ENCODE assay signal across 30 mouse cellular contexts in genomic region chr9:120364653-120365283, GRCm38 (mm10).
DNase-seq lines count a peak whose midpoint lies in the region; ATAC-seq and TF ChIP-seq lines count a peak whose summit lies in the region.
"Had no signal": no experiment of that assay in that cellular context is flagged by ENCODE, and none has a peak within 500 bp of the region (broad histone marks: within the 10 kb centered on the region; RNA-seq: fewer than 3 reads in every experiment).

No protein-coding gene starts in this region.

- H3K9ac ChIP-seq in heart, embryonic 16.5 days (ENCODE audit: low read length): peak overlapping the region; percentile 54
- H3K9ac ChIP-seq: embryonic facial prominence, embryonic 12.5 days; forebrain, embryonic 15.5 days; hindbrain, embryonic 14.5 days; kidney, embryonic 15.5 days; lung, embryonic 15.5 days; midbrain, embryonic 15.5 days; neural tube, embryonic 15.5 days; stomach, embryonic 15.5 days had no signal

- H3K4me1 ChIP-seq in heart, embryonic 16.5 days (ENCODE audit: control insufficient read depth, insufficient read depth, low read length): peaks cover 13% of the 10 kb centered on the region; the same call in 1 of the 2 replicates
- H3K4me1 ChIP-seq: embryonic facial prominence, embryonic 12.5 days; forebrain, embryonic 10.5 days; forebrain, embryonic 15.5 days; lung, embryonic 15.5 days; midbrain, embryonic 10.5 days; midbrain, embryonic 15.5 days; stomach, embryonic 15.5 days had no signal

- H3K4me3 ChIP-seq in layer of hippocampus, adult 2 months: peak overlapping the region; percentile 6; the same call in 1 of the 2 replicates
- H3K4me3 ChIP-seq in heart, embryonic 16.5 days (ENCODE audit: low read length): peak overlapping the region; percentile 28
- H3K4me3 ChIP-seq: embryonic facial prominence, embryonic 12.5 days; forebrain, embryonic 10.5 days; forebrain, embryonic 15.5 days; kidney, embryonic 15.5 days; lung, embryonic 15.5 days; midbrain, embryonic 10.5 days; midbrain, embryonic 15.5 days; neural tube, embryonic 15.5 days; stomach, embryonic 15.5 days had no signal

- no peaks in the 10 kb centered on the region for H3K9me3 ChIP-seq in heart, embryonic 16.5 days (replicated peaks; ENCODE audit: control insufficient read depth, low read length)
- H3K9me3 ChIP-seq: embryonic facial prominence, embryonic 12.5 days; forebrain, embryonic 10.5 days; forebrain, embryonic 15.5 days; kidney, embryonic 15.5 days; lung, embryonic 15.5 days; midbrain, embryonic 10.5 days; midbrain, embryonic 15.5 days; neural tube, embryonic 15.5 days; stomach, embryonic 15.5 days had no signal

- 0 out of 2 replicates have a peak, but pooled peaks have one; percentile 4 for ATAC-seq in frontal cortex, adult (ENCODE audit: low TSS enrichment)
- no peak; the same call in 1 of the 2 replicates for ATAC-seq in heart, embryonic 16.5 days (replicated peaks; ENCODE audit: extremely low read depth, insufficient read depth, low FRiP score)
- ATAC-seq: activated CD4-positive, CD25-positive, alpha-beta regulatory T cell, adult 4 months; forebrain, embryonic 15.5 days; intestine, postnatal 0 days; midbrain, embryonic 15.5 days had no signal

- 49% methylated on average over 19 of the region's 19 CpGs for WGBS in heart, embryonic 16.5 days

- peak overlapping the region; percentile 76 for H3K27ac ChIP-seq in layer of hippocampus, adult 2 months
- peak overlapping the region; percentile 42; the same call in 1 of the 2 replicates for H3K27ac ChIP-seq in heart, embryonic 16.5 days (ENCODE audit: low read length)
- H3K27ac ChIP-seq: embryonic facial prominence, embryonic 12.5 days; forebrain, embryonic 10.5 days; forebrain, embryonic 15.5 days; hindbrain, embryonic 14.5 days; kidney, embryonic 15.5 days; lung, embryonic 15.5 days; midbrain, embryonic 10.5 days; midbrain, embryonic 15.5 days; neural tube, embryonic 15.5 days; stomach, embryonic 15.5 days had no signal

- no peak for DNase-seq in frontal cortex, postnatal 25 days (ENCODE audit: low spot score in 2 of 2)
- DNase-seq in layer of hippocampus, adult 2 months (ENCODE audit: low spot score in 2 of 2): no peak
- DNase-seq in layer of hippocampus, adult 18-20 months (ENCODE audit: low spot score in 2 of 2): no peak
- DNase-seq in liver: no peak
- DNase-seq in adrenal gland, adult 2 months: no peak
- DNase-seq: adrenal gland, postnatal 10 days; cerebellum, adult 11 months; cerebellum, adult 9-10 months; cerebellum, postnatal 36 days; embryo, embryonic 11 days; gastrocnemius, postnatal 10 days; kidney, postnatal 25 days; layer of hippocampus, postnatal 36 days; retina, postnatal 1 day; right cerebral cortex, postnatal 25 days had no signal

- TF ChIP-seq CTCF in layer of hippocampus, adult 2 months (conservative IDR thresholded peaks at IDR 0.05): no peak

- H3K36me3 ChIP-seq in heart, embryonic 16.5 days (ENCODE audit: control insufficient read depth, insufficient read depth): no peaks in the 10 kb centered on the region
- H3K36me3 ChIP-seq: embryonic facial prominence, embryonic 12.5 days; forebrain, embryonic 10.5 days; forebrain, embryonic 15.5 days; kidney, embryonic 15.5 days; lung, embryonic 15.5 days; midbrain, embryonic 10.5 days; midbrain, embryonic 15.5 days; neural tube, embryonic 15.5 days; stomach, embryonic 15.5 days had no signal

- H3K27me3 ChIP-seq in heart, embryonic 16.5 days (ENCODE audit: control insufficient read depth, insufficient read depth, low read length): no peaks in the 10 kb centered on the region
- H3K27me3 ChIP-seq: CH12.LX; embryonic facial prominence, embryonic 12.5 days; forebrain, embryonic 15.5 days; kidney, embryonic 15.5 days; lung, embryonic 15.5 days; midbrain, embryonic 15.5 days; neural tube, embryonic 15.5 days; stomach, embryonic 15.5 days had no signal

- peak overlapping the region; percentile 51 for H3K4me2 ChIP-seq in heart, embryonic 16.5 days (ENCODE audit: low read depth, low read length)
- H3K4me2 ChIP-seq: embryonic facial prominence, embryonic 12.5 days; forebrain, embryonic 15.5 days; hindbrain, embryonic 14.5 days; kidney, embryonic 15.5 days; lung, embryonic 15.5 days; midbrain, embryonic 15.5 days; neural tube, embryonic 15.5 days; stomach, embryonic 15.5 days had no signal
